Mouse (Mus musculus) gastrocnemius, postnatal 4 days (tissue): Measurements from ENCODE around the gene Fgfr2. TPM values are rescaled to one million over a fixed set of nuclear protein-coding genes. Genes with fewer than 3 reads are reported as not detected.

Experiments
- DNase-seq, 2 experiments: peaks; one replicate each; pipeline ENCODE4 v3.0.0; 2021 to 2022; ENCODE audit warnings: low spot score in 2 of 2, mixed read lengths in 2 of 2
- total RNA-seq, 2 experiments: library from RNA; stranded (reverse); gene quantifications; 2 replicates each; pipeline ENCODE4 v1.2.3; 2021

The Fgfr2 gene
- total RNA-seq, 2 experiments from 2014 or later = 6.5 to 8.0 TPM

DNA sequence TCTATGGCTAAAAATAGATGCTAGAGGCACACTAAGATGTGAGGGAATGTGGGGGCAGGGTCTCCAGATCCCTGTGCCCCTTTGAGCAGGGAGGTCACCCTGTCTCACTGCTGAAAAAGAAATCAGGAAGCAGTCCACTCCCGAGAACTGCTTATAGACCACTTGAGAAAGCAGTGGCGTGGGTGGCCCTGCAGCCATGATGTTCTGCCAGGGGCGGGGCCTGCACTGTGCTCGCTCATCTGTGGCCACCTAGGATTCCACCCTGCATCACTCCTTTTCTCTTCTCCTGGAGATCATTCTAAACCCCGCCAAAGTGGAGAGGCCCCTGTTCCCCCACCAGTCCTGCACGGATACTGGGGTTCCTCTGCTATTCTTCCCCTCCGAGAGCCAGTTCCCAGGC is 733.7 kb downstream of the Fgfr2 start:
- DNase-seq = no peak

DNA sequence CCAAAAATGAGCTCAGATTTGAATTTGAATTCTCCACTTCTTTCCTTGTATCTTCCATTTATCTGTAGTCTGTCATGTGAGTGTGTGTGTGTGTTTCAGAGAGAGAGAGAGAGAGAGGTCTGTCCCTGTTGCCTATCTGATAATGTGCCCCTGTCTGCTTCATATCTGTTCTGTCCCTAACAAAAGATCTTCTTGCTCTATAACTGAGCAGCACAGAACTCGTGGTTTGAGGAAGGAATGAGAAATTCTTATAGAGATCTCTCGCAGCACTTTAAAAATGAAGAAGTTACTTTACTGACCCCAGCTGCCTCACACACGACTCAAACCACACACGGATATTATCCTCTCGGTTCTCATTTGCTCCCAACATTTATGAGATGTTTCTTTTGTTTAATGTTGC is 735.6 kb downstream of the Fgfr2 start:
- DNase-seq = no peak

GRCm38 (mm10) chr7:132386316-132386715 is 736.8 kb downstream of the Fgfr2 start:
- no peak for DNase-seq

- no peak for DNase-seq
Measured at GRCm38 (mm10) chr7:132385456-132386130, 737.6 kb downstream of the Fgfr2 start.

- no peak for DNase-seq
Measured at GRCm38 (mm10) chr7:132384736-132385455, 738.3 kb downstream of the Fgfr2 start.

GRCm38 (mm10) chr7:132380634-132381336 is 742.4 kb downstream of the Fgfr2 start:
- DNase-seq = no peak

DNA sequence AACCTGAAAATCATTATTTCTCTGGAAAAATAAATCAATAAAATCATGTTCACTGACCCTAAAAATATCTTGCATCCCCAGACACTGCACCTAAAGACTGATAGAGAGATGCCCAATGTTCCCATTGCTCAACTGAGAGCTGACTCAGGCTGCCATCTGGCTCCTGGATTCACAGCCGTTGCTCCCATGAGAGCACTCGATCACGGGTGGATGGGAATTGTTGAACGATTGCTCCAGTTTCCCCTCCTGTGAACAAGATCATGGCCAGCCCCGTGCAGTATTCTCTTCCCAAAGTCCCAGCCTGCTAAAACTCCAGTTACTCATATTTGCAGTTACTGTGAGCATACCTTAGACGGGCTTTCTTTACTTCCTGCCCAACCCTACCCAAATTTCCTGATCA is 745.2 kb downstream of the Fgfr2 start:
- DNase-seq = no peak

DNA sequence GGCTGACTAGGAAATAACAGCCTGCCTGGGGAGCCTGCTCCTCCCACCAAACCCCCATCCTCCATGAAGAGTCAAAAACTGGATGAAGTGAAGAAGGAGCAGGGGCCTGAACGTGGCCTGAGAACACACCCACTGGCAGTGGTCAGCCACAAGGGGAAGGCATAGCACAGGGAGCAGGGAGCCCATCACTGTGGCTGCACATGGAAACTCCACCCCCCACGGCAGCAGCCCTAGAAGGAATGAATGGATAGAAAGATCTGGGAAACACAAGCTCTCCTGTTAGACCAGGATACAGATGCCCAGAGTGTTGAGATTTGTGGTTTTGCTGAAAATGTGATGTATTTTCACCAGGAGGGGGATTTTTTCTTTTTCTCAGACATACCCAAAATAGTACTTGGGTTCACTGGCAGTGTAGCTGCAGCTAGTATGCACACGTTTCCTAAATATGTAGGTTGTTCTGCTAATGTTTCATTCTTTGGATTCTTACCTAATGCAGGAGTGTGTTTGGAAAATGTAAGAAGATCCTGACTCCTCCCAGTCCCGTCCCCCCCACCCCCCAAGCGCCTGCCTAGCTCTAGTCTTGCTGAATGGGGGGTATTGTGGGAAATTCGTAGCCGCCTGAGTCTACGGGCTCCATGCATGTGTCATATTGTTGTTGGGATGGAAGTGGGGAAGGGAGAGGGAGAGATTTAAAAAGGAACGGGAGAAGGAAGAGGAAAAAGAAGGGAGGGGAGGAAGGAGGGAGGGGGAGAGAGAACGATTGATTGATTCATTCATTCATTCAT is 749.4 kb downstream of the Fgfr2 start:
- no peak for DNase-seq

- DNase-seq = no peak
Measured at GRCm38 (mm10) chr7:132372752-132373513, 750.2 kb downstream of the Fgfr2 start.

DNA sequence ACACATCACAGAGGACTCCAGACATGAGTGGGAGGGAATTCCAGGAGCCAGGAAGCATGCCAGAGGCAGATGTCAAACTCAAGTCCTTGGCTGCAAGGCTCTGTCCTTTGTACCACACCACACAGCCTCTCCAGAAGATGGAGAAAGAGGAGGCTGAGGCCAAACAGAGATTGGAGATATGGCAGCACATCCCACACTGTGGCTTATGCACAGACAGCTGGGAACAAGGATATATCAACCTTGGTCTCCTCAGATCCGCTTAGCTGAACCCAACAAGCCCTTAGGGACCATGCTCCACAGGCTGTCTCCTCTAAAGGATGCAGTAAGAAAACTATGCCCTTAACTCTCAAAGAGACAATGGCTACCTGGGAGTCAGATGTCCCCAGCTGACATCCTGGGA is 751.3 kb downstream of the Fgfr2 start:
- DNase-seq = no peak

DNA sequence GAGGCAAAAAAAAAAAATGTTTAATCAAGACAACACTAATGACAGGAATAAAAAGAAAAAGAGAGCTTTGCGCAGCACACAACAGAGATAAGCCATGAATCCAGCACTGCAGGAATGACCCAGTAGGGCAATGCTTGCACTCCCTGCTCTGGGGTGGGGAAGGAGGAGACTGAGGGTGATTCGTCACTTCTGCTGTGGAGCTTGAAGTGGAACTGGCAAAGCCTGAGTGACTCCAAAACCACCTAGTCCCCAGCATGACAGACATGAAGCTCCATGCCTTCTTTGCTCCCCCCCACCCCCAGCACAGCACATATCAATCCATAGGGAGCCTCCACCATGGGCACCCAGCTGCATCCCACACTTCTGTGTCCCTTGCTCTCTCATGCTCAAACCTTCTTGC is 753.4 kb downstream of the Fgfr2 start:
- no peak for DNase-seq

DNA sequence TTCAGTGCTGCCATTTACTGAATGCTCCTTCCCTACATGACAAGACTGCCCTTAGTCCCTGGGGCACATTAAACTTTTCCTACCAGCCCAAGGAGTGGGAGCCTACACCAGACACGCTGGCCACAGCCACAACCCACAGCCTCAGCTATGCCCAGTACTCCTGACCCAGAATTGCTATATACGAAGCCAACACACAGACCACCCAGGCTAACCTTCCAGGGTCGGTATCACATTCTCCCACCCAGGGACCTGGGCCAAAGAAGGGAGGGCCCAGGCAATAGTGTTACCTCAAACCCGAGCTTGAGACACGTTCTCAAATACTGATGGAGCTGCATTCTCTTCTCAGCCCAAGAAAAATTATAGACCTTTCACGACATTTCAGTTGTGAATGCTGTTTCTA is 754.3 kb downstream of the Fgfr2 start:
- no peak for DNase-seq

DNA sequence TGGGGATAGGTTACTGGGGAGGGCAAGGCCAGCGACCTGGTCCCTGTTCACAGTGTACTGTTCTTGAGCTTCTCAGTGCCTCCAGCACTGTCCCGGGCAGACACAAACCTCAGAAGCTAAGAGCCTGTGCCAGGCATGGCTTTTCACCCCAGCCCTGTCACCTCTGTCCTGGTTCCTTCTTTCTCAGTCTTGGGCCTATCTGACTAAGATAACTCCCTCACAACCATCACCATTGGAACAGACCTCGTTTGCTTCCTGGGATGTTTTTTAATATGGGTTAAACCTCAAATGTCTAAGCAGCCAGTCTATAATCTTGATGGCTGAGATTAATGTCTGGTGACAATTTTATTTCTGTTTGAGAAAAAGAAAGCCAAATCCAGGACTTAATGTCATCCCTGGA is 755.8 kb downstream of the Fgfr2 start:
- no peak for DNase-seq

DNA sequence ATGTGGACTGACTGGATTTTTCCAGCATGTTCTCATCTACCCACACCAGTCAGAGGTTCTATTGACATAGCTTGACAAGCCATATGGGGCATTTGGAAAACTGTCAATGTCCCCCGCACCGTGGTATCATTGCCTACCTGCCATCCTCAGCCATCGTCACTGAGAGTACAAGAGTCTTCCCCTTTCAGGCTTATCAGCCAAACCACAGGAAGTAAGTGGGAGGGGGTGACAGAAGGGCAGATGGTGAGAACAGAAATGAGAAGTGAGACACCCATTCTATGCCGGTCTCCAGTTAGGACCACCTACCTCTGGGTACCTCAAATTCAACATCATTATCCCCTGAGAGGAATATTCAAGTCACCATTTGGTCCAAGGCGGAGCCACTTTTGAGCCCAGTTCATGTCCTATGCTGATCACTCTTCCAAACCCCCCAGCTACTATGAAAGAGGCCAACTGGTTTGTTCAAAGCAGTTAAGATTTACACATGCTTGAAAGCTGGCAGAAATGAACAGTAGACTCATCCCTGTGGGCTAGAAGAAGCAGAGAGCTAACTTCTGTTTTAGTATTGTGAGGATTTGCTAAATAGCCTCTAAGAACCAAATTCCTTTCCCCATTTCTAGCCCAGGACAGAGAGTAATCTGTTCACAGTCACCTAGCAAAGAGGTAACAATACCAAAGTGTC is 757.3 kb downstream of the Fgfr2 start:
- DNase-seq = no peak

- DNase-seq = no peak
Measured at GRCm38 (mm10) chr7:132365111-132365510, 758.0 kb downstream of the Fgfr2 start.

DNA sequence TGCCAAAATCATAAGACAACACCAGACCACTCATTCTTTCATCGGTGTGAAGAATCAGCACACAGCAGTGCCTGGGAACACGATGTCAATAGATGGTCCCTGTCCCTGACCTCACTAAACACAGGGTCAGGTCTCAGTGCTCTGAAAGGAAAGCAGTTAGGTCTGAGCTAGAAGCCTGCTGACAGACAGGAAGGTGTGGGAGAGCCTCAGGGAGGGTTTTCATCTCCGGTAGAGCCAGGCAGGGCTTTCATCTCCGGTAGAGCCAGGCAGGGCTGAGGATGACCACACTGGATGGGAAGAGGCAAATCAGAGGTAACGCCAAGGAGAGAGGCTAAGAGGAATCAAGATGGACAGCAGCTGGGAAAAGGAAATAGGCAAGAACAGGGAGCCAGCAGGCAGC is 758.6 kb downstream of the Fgfr2 start:
- DNase-seq = no peak

DNA sequence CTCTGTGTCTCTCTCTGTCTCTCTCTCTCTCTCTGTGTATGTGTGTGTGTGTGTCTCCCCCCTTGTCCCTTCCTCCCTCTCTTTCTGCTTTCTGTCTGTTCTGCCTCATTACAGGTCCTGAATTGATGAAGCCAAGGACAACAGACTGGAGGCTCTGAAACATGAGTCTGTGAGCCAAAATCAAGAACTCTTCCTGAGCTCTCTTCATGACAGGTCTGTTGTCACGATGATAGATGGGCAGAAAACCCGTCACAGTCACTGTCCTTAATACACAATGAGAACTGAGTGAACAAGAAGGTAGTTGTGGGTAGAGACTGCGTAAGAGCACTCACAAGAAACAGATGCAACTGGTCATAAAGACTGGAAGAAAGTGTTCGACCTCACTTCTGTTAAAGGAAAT is 762.8 kb downstream of the Fgfr2 start:
- no peak for DNase-seq

DNA sequence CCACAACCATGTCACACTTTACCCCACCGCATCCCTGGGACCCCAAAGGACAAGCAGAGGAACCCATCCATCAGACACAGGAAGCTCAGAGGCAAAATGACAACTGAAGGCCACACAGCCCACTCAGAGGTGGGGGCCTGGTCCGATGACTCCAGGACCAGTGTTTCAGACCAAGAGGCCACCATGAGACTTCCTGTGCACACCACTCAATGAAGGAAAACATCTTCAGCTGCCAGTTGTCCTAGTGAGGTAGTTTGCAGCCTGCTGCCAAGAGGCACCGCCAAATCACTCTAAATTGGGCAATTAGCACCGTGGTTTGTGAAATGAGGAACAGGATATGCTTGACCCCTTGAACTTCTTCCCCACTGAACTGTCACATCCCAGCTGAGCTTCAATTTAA is 764.4 kb downstream of the Fgfr2 start:
- no peak for DNase-seq

- DNase-seq = no peak
Measured at GRCm38 (mm10) chr7:132358250-132358649, 764.9 kb downstream of the Fgfr2 start.

- no peak for DNase-seq
Measured at GRCm38 (mm10) chr7:132357841-132358237, 765.3 kb downstream of the Fgfr2 start.
